Mouse (Mus musculus) spleen, adult 18-20 months (tissue): Measurements from ENCODE around the gene Clec3b.
A peak's percentile ranks its signal among the peaks of the same experiment; 100 is the strongest.

Experiments used
- DNase-seq, 2 experiments: peaks; one replicate each; pipeline ENCODE4 v3.0.0; 2022; ENCODE audit warnings: mixed read lengths in 2 of 2

Clec3b gene

DNA sequence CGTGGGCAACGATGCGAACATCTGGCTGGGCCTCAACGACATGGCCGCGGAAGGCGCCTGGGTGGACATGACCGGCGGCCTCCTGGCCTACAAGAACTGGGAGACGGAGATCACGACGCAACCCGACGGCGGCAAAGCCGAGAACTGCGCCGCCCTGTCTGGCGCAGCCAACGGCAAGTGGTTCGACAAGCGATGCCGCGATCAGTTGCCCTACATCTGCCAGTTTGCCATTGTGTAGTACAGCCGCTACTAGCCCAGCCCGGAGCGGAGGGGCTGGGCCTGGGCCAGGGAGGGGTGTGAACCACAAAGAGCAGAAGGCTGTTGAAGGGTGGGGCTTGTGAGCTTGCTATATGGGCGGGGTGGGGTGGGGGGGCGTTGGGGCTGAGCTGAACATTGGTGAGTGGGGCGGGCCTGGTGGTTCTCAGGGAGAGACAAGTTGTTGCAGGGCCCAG, 6.2 kb downstream of the Clec3b start:
- DNase-seq = peak; percentile 22

DNA sequence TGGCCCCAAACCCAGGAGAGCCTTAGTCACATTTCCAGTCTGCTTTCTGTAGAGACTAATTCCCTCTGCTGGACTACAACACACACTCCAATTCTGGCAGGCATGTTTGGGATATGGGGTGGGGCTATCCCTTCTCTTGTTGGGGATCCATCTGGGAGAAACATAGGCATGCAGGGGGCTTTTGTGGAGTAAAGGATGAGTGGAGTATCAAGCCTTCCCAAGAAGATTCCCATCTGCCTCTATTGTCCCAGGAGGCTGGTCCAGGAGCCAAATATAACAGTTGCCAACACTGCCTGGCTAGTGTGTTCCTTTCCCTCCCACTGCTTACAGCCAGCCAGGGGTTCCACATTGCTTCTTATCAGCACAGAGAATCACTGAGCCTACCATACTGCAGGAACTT, 7.0 kb downstream of the Clec3b start:
- DNase-seq = no peak

DNA sequence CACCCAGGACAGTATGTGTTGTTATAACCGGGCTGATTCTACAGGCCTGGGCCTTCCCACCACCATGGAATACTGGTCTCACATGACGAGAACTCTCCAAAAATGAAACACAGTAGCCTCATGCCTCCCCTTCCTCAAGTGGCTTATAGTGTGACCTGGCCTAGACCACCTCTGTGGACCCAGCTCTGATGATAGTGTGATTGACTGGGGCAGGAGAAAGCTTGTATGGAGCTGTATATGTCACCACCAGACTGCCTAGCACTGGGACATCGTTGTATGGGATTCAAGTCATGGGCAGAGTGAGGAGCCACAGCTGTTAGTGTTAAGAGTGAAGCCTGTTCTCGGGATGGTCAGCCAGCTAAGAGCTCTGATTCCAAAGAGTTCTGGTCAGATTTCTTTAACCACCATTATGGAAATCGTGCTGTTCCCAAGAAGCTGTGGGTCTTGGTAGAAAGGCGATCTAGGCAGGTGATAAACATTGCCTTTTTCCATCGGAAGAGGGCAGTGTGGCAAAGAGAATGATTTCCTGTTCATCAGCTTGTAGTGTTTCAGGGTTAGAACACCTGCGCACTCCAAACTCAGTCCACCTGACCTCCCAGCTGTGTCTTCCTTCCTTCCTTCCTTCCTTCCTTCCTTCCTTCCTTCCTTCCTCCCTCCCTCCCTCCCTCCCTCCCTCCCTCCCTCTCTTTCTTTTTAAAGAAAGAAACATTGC, 7.5 kb downstream of the Clec3b start:
- no peak for DNase-seq

DNA sequence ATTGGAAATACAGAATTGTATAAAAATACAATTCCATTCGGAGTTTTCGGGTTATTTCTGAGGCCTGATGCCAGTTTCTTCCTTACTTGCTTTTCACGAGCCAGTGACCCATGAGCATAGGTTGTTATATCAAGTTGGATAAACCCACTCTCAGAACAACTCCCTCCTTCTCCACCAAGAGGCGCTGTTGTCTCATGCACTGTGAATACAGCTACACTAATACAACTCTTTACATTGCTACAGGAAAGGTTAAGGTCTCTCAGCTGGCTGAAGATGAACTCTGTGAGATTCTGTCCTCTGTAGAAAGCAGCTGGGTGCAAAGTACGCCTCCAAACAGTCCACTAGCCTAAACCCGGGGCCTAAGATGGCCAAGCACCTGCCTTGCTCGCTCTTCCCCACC, 8.6 kb downstream of the Clec3b start:
- DNase-seq = peak in 1 of 2 experiments; percentile 21

DNA sequence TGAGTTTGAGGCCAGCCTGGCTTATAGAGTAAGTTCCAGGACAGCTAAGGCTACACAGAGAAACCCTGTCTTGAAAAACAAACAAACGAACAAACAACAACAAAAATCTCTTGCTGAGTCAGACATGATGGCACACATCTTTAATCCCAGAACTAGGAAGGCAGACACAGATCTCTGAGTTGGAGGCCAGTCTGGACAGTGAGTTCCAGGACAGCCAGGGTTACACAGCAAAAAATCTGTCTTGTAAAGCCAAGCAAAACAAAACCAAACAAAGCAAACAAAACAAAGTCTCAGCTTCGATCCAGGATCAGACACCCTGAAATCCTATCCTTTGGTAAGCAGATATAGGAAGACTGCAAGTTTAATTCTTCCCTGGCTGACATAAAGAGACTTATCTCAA, 11.0 kb downstream of the Clec3b start:
- no peak for DNase-seq

DNA sequence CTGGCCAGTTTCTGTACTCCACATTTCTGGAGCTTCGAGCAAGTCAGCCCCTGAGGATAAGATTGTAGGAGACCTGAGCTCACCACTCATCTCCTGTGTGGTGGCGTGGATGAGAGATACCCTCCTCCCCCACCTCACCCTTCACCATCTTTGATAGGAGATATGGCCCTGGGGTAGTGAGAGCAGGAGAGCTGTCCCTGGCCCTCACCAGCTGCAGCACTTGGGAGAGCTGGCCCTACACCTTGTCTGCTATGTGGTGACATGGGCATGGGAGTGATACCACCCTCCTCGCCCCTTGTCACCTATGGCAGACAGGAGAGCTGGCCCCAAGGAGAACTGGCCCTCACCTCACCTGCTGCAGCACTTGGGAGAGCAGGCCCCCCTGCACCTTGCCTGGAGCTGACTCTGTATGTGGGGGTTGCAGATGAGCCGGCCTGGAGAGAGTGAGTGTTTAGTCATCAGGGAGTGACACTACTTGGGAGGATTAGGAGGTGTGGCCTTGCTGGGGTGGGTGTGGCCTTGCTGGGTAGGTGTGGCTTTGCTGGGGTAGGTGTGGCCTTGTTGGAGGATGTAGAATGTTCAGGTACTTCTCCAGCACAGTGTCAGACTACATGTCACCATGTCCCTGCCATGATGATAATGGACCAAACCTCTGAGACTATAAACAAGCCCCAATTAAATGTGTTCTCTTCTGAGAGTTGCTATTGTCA, 12.4 kb downstream of the Clec3b start:
- DNase-seq = no peak

DNA sequence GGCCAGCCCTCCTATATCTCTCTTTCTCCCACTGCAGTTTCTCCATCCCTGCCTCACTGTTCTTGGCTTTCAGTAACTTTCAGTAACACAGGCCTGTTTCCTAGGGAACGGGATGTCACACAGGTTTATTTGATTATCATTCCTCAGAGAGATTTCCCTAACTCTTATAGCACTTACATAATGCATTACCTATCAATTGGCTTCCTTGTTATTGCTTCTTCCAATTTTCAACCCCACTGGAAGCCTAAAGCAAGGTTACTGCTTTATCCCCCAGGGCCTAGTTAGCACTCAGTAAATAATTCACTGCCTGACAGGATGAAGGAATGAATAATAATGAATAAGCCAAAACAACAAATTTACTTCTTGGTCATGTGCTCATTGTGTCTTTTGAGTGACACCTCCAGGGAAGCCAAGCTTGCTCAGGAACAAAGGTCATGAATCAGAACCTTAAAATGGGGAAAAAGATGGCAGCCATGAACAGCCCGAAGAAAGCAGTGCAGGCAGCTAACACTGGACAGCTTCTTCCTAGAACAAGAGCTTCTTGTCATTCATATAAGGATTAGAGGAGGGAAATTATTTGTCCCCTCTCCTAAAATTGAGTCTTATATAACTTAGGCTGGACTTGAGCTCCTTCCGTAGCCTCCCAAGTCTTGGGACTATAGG, 15.2 kb downstream of the Clec3b start:
- DNase-seq = no peak

DNA sequence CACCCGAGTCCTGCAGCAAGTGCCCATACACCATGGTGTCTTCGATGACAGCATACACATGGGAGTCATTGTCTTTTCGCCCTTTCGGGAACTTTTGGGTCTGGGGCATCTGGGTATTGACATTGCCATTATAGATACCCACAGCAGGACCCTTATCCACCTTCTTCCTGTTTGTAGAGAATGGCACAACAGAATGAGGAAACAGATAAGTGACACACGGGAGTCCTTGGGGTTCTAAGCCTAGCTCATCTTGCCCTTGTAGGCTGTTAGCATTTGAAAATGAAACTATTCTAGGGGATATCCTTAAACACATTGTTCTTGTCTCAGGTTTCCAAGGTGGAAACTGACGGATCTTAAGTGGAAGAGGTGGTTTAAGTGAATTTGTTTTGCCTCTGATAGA, 23.0 kb downstream of the Clec3b start:
- DNase-seq = no peak

DNA sequence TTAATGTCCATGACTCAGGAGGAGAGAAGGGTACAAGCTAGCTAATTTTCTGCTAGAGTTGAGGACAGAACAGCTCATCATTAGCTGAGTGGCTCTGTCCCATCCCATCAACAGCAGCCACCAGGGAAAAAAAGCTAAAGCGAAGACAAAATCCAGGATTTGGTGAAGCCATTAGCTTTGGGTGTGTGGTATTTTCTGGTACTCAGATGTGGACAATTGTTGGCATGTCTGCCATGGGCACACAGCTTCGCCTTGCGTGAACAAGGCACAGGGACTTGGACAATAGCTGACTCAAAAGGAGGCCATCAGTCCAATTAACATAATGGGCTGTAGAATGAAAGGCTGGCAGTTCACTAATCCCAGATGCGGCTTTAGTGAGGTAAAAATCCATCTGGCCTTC, 23.6 kb downstream of the Clec3b start:
- no peak for DNase-seq

DNA sequence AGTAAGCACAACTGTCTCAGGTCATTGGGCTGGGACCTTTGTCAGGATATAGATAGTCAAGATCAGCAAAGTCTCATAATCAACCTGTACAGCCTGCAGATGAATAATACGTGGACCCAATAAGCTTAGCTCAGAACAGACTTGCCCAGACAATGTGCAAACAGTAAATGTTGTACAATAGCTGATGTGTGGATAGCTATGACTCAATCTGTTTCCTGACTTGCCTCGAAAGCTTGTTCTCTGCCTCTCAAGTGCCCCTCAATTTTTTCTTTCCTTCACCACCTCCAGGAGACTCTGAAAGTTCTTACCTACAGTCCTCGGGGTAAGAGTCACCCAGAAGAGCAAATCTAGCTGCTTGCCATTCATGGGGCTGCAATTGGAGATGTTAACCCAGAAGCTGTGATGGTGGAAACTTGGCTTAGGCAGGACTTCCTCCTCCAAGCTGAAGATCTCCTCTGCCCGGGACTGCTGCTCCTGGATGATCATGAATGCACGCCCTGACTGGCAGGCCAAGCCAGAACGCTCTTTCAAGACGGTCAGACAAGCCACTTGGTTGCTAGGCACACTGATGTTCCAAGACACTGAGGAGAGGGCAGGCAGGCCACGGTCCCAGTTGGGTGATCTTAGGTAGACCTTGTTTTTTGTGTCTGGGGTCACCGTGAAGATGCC, 26.8 kb downstream of the Clec3b start:
- no peak for DNase-seq

DNA sequence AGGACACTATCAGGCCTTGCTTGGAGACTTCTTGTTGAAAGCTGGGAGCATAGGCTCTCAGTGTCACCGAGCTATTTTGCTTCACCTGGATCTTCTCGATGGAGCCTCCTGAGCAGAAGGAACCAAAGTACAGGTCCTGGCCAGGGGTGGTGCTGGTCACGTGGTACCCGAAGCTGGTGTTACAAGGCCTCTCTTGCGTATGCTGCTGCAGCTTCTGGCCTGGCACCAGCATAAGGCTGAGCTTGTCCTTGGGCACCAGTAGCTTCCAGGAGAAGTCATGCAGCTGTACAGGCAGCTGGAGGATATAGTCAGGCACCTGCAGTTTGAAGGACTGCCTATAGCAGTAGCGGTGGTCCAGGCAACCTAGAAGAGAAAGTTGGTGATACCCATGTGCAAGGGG, 29.3 kb downstream of the Clec3b start:
- DNase-seq = no peak

DNA sequence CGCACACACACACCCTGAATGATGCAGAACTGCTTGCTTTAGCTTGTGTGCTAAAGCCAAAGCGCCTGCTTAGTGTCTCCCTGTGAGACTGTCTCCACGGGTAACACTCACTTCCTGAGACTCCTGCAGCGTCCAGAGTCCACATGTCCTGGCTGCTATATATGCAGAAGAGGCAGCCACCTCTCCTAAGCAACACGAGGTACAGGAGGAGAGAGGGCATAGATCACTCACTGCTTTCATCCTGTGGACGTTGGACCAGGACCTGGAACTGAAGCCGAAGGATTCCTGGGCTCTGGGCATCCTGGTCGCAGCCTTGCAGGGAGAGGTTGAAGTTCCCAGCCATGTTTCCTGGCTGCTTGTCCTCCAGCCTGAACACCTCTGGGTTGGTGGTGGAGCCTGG, 32.5 kb downstream of the Clec3b start:
- no peak for DNase-seq

DNA sequence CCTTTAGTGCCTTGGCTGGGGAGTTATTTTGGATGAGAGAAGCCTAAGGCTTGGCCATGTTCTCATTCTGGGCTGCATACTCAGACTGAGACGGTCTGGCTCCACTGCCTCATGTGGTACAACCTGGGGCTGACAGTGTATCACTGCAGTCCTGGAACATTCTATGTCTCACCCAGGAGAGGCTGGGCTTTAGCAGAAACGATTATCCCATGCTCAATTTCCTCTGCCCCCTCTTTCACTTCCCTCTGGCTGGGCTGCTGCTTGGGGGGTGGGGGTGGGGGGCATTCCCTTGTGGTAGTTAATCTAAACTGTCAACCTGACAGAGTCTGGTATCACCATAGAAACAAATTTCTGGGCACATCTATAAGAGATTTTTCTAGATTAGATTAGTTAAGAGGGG, 34.8 kb downstream of the Clec3b start:
- DNase-seq = no peak

DNA sequence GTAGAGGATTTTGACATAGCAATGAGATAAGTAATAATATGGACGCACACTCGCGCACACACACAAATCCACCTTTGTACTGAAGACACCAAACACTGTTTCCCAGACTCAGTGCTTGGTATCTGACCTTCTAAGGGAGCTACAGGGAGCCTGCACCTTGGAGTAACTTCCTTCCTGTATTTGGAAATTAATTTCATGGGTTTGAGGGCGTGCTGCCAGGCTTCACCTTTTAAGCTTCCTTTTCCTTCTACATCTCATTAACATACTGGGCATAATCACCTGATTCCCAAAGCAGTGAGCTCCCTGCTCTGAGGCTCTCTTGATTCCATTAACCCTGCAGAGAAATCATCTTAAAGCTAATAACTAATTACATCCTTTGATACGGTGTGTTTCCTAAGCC, 35.4 kb downstream of the Clec3b start:
- no peak for DNase-seq

DNA sequence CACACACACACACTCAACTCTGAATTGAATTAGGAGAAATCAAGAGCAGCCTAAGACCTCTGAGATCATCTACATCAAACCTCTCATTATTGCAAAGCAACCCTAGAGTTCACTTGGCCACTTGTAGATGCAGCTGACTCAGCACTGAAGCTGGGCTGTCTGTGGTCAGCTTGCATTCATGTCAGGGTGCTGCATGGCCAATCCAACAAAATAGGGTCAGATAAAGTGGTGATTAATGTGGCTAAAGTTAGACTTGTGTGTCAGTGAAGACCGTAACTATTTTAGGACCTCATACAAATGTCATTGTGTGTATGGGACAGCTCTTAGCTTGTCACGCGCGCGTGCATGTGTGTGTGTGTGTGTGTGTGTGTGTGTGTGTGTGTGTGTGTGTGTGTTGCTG, 36.8 kb downstream of the Clec3b start:
- no peak for DNase-seq

DNA sequence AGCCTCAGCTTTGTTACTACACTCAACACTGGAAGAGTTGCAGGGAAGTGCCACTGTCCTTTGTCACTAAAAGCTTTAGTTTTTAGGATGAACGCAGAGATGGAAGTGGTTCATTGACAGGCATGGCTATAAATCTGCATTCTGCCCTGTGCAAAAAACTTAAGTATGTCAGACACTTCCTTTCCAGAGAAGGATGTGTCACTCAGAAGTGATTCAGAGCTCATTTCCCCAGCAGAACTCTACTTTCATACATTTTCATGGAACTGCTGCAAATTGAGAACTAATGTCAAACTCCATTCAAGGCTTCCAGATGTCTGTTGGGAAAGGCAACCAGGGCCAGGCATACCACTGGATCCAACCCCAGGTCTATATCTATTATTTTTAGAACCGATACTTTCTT, 37.5 kb downstream of the Clec3b start:
- no peak for DNase-seq

DNA sequence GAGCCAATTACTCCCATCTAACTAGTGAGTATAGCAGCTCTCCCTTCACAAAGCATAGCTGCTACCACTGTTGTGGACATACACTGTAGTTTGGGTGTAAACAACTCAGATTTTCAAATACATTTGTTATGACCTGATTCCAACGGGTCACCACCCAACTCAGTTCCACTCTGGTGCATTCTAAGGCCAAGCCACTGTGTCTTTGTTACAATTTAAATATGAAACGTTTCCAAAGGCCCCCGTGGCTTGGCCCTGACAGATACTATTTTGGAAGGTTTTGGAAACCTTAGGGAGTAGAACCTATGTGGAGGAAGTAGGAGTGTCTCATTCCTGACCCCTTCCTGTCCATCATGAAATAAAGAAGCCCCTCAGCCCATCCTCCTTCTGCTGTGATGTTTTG, 49.4 kb downstream of the Clec3b start:
- no peak for DNase-seq

DNA sequence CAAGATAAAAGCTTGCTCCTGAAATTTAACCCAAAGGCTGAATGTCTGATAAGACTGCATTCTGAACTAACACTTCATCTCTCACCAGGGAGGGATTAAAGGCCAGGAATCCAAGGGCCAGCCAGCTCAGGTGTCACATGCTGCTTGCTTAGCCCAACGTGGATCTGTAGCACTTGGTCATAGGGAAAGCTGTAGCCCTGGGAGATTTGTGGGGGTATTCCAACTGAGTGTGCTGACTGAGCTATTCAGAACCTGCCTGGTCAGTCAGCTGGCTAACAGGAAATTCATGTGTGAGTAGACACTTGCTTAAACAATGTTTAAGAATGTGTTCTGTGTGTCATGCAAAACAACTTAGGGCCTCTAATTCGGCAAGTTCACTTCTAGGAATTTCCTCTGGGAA, 55.8 kb downstream of the Clec3b start:
- DNase-seq = no peak

DNA sequence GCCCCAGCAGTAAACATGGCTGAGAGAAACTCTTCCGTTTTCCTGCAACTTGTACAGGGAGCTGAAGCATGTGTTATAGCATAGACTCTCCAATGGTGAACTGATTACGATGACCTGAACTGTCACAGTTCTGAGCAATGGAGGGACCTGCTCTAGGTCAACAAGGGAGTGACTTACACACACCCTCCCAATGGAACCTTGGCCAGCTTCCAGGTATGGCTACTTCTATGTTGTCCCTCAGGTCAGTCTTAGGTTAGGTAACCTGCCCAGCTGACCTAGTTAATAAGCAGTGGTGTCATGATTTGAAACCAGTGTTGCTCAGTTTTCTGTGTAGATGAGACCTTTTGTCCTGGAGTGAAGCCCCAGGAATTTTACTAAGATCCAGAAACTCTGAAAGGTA, 56.2 kb downstream of the Clec3b start:
- no peak for DNase-seq
